13 mouse cellular contexts compared by ENCODE assay signal in genomic region chrX:75643402-75643801, GRCm38 (mm10).
"Had no signal": no experiment of that assay in that cellular context is flagged by ENCODE, and none has a peak within 500 bp of the region (broad histone marks: within the 10 kb centered on the region; RNA-seq: fewer than 3 reads in every experiment).

No protein-coding gene starts in this region.

- H3K27me3 ChIP-seq: limb, embryonic 12.5 days; limb, embryonic 15.5 days; lung, embryonic 15.5 days had no signal

- H3K36me3 ChIP-seq: limb, embryonic 12.5 days; limb, embryonic 15.5 days; lung, embryonic 15.5 days had no signal

- DNase-seq: left cerebral cortex, postnatal 4 days; liver, postnatal 0 days; lung, postnatal 10 days; lung, postnatal 4 days; midbrain, embryonic 14.5 days; thymus, adult 18-20 months; thymus, postnatal 36 days had no signal

- H3K4me3 ChIP-seq: limb, embryonic 12.5 days; limb, embryonic 15.5 days; lung, embryonic 15.5 days had no signal

- H3K9ac ChIP-seq: limb, embryonic 12.5 days; limb, embryonic 15.5 days; liver, embryonic 14.5 days; liver, postnatal 0 days; lung, embryonic 15.5 days had no signal

- H3K9me3 ChIP-seq: limb, embryonic 12.5 days; limb, embryonic 15.5 days; lung, embryonic 15.5 days had no signal

- ATAC-seq: liver, postnatal 0 days had no signal

- H3K4me1 ChIP-seq: limb, embryonic 12.5 days; limb, embryonic 15.5 days; lung, embryonic 15.5 days had no signal

- H3K4me2 ChIP-seq: limb, embryonic 12.5 days; limb, embryonic 15.5 days; liver, embryonic 11.5 days; lung, embryonic 15.5 days; midbrain, embryonic 11.5 days had no signal

- H3K27ac ChIP-seq: limb, embryonic 12.5 days; limb, embryonic 15.5 days; liver, embryonic 14.5 days; lung, embryonic 15.5 days had no signal
